Mouse (Mus musculus) adrenal gland, adult 2 months (tissue): Measurements from ENCODE around the gene Lrrc3c. TPM values are rescaled to one million over a fixed set of nuclear protein-coding genes. Genes with fewer than 3 reads are reported as not detected.

ENCODE experiments used
- DNase-seq: peaks from one replicate; pipeline ENCODE4 v3.0.0; 2021
- long read RNA-seq: library from polyadenylated mRNA; stranded (forward); transcript quantifications from one replicate; pipeline ENCODE4 v2.0.0, GENCODE M21; 2021
- polyA plus RNA-seq: library from polyadenylated mRNA; depleted of rRNA; stranded (reverse); fragments of >200 nt; gene quantifications from 2 replicates; pipeline ENCODE4 v1.2.3, GENCODE M21; 2012; rRNA removed
- total RNA-seq, 2 experiments: library from RNA; stranded (reverse); gene quantifications; 2 replicates each; pipeline ENCODE4 v1.2.3; 2021

Gene Lrrc3c
- not detected for total RNA-seq
- polyA plus RNA-seq: not detected in 2 replicates
- long read RNA-seq: 0 reads

- no peak for DNase-seq
These were observed at the start of gene Lrrc3c for GRCm38 (mm10) chr11:98597991-98598390. TSS of gene Lrrc3c (plus strand) at chr11:98598291.

- no peak for DNase-seq
These were observed 48.7 kb upstream of the Lrrc3c start for GRCm38 (mm10) chr11:98549363-98549762.

GRCm38 (mm10) chr11:98550311-98550974, 47.6 kb upstream of the Lrrc3c start:
- no peak for DNase-seq

- peak; percentile 95 for DNase-seq
These were observed 46.9 kb upstream of the Lrrc3c start, which contains the start of gene Zpbp2 for GRCm38 (mm10) chr11:98550975-98551828. TSS of gene Zpbp2 (plus strand) at chr11:98551097.

GRCm38 (mm10) chr11:98553966-98554365, 44.1 kb upstream of the Lrrc3c start:
- DNase-seq: no peak

GRCm38 (mm10) chr11:98555124-98555700, 42.9 kb upstream of the Lrrc3c start:
- DNase-seq: peak; percentile 17

- DNase-seq: peak; percentile 66
These were observed 37.1 kb upstream of the Lrrc3c start for GRCm38 (mm10) chr11:98560942-98561341.

- no peak for DNase-seq
These were observed 35.1 kb upstream of the Lrrc3c start for GRCm38 (mm10) chr11:98563025-98563424.

GRCm38 (mm10) chr11:98563921-98564414, 34.1 kb upstream of the Lrrc3c start:
- no peak for DNase-seq

- DNase-seq: no peak
These were observed 29.8 kb upstream of the Lrrc3c start for GRCm38 (mm10) chr11:98568326-98568725.

- no peak for DNase-seq
These were observed 28.6 kb upstream of the Lrrc3c start for GRCm38 (mm10) chr11:98569461-98569860.

- peak; percentile 60 for DNase-seq
These were observed 20.3 kb upstream of the Lrrc3c start for GRCm38 (mm10) chr11:98577776-98578175.

- peak; percentile 48 for DNase-seq
These were observed 17.6 kb upstream of the Lrrc3c start for GRCm38 (mm10) chr11:98580301-98581121.

GRCm38 (mm10) chr11:98581286-98582029, 16.6 kb upstream of the Lrrc3c start:
- no peak for DNase-seq

- no peak for DNase-seq
These were observed 16.1 kb upstream of the Lrrc3c start for GRCm38 (mm10) chr11:98582030-98582388.

- DNase-seq: no peak
These were observed 15.4 kb upstream of the Lrrc3c start for GRCm38 (mm10) chr11:98582551-98583264.

- no peak for DNase-seq
These were observed 14.9 kb upstream of the Lrrc3c start for GRCm38 (mm10) chr11:98583265-98583552.

- no peak for DNase-seq
These were observed 14.5 kb upstream of the Lrrc3c start for GRCm38 (mm10) chr11:98583571-98583970.

- no peak for DNase-seq
These were observed 13.9 kb upstream of the Lrrc3c start for GRCm38 (mm10) chr11:98584146-98584545.

GRCm38 (mm10) chr11:98584629-98585177, 13.4 kb upstream of the Lrrc3c start:
- DNase-seq: no peak
